Mouse (Mus musculus): ENCODE measurements around the gene 1810043G02Rik.
"Not testable (repeated sequence)": the region's sequence is repeated elsewhere in the genome, so short reads cannot be mapped to it uniquely, and the experiment has no call there.

The 1810043G02Rik gene

GRCm38 (mm10) chr10:77978351-77979350 lies at the start of gene 1810043G02Rik:
Gene 1810043G02Rik, plus strand, starts transcription at chr10:77978524.
- in situ Hi-C loops (cut with MboI; ENCODE audit: low pct_unique_long_range_greater_than_20kb in 1 of 2, low sequenced_read_pairs in 2 of 2, unreplicated experiment in 1 of 2): no loop called here

- in situ Hi-C loops (cut with MboI; ENCODE audit: low pct_unique_long_range_greater_than_20kb in 1 of 2, low sequenced_read_pairs in 2 of 2, unreplicated experiment in 1 of 2): no loop called here
Measured at GRCm38 (mm10) chr10:77939685-77940084, 38.6 kb upstream of the 1810043G02Rik start.

GRCm38 (mm10) chr10:77950468-77950867 lies 27.9 kb upstream of the 1810043G02Rik start:
- in situ Hi-C loops (cut with MboI; ENCODE audit: low pct_unique_long_range_greater_than_20kb in 1 of 2, low sequenced_read_pairs in 2 of 2, unreplicated experiment in 1 of 2): not testable (repeated sequence)

GRCm38 (mm10) chr10:77962725-77963124 lies 15.6 kb upstream of the 1810043G02Rik start:
- in situ Hi-C loops (cut with MboI; ENCODE audit: low pct_unique_long_range_greater_than_20kb in 1 of 2, low sequenced_read_pairs in 2 of 2, unreplicated experiment in 1 of 2): no loop called here

- in situ Hi-C loops (cut with MboI; ENCODE audit: low pct_unique_long_range_greater_than_20kb in 1 of 2, low sequenced_read_pairs in 2 of 2, unreplicated experiment in 1 of 2): no loop called here
Measured at GRCm38 (mm10) chr10:77963971-77964370, 14.4 kb upstream of the 1810043G02Rik start.

GRCm38 (mm10) chr10:77969274-77969972 lies 8.9 kb upstream of the 1810043G02Rik start:
- in situ Hi-C loops (cut with MboI; ENCODE audit: low pct_unique_long_range_greater_than_20kb in 1 of 2, low sequenced_read_pairs in 2 of 2, unreplicated experiment in 1 of 2): no loop called here

- in situ Hi-C loops (cut with MboI; ENCODE audit: low pct_unique_long_range_greater_than_20kb in 1 of 2, low sequenced_read_pairs in 2 of 2, unreplicated experiment in 1 of 2): no loop called here
Measured at GRCm38 (mm10) chr10:77969973-77970325, 8.4 kb upstream of the 1810043G02Rik start.

GRCm38 (mm10) chr10:77970481-77970880 lies 7.8 kb upstream of the 1810043G02Rik start, which contains the start of gene Trpm2:
Gene Trpm2, minus strand, starts transcription at chr10:77970563.
- in situ Hi-C loops (cut with MboI; ENCODE audit: low pct_unique_long_range_greater_than_20kb in 1 of 2, low sequenced_read_pairs in 2 of 2, unreplicated experiment in 1 of 2): no loop called here

GRCm38 (mm10) chr10:77971191-77971590 lies 7.1 kb upstream of the 1810043G02Rik start:
- in situ Hi-C loops (cut with MboI; ENCODE audit: low pct_unique_long_range_greater_than_20kb in 1 of 2, low sequenced_read_pairs in 2 of 2, unreplicated experiment in 1 of 2): no loop called here

- in situ Hi-C loops (cut with MboI; ENCODE audit: low pct_unique_long_range_greater_than_20kb in 1 of 2, low sequenced_read_pairs in 2 of 2, unreplicated experiment in 1 of 2): no loop called here
Measured at GRCm38 (mm10) chr10:77971709-77972553, 6.4 kb upstream of the 1810043G02Rik start.

GRCm38 (mm10) chr10:77974323-77974722 lies 4.0 kb upstream of the 1810043G02Rik start:
- in situ Hi-C loops (cut with MboI; ENCODE audit: low pct_unique_long_range_greater_than_20kb in 1 of 2, low sequenced_read_pairs in 2 of 2, unreplicated experiment in 1 of 2): no loop called here

- in situ Hi-C loops (cut with MboI; ENCODE audit: low pct_unique_long_range_greater_than_20kb in 1 of 2, low sequenced_read_pairs in 2 of 2, unreplicated experiment in 1 of 2): no loop called here
Measured at GRCm38 (mm10) chr10:77974811-77975210, 3.5 kb upstream of the 1810043G02Rik start.

GRCm38 (mm10) chr10:77975653-77976052 lies 2.7 kb upstream of the 1810043G02Rik start:
- in situ Hi-C loops (cut with MboI; ENCODE audit: low pct_unique_long_range_greater_than_20kb in 1 of 2, low sequenced_read_pairs in 2 of 2, unreplicated experiment in 1 of 2): no loop called here

GRCm38 (mm10) chr10:77976458-77977150 lies 1.7 kb upstream of the 1810043G02Rik start:
- in situ Hi-C loops (cut with MboI; ENCODE audit: low pct_unique_long_range_greater_than_20kb in 1 of 2, low sequenced_read_pairs in 2 of 2, unreplicated experiment in 1 of 2): no loop called here

- in situ Hi-C loops (cut with MboI; ENCODE audit: low pct_unique_long_range_greater_than_20kb in 1 of 2, low sequenced_read_pairs in 2 of 2, unreplicated experiment in 1 of 2): no loop called here
Measured at GRCm38 (mm10) chr10:77984660-77985059, 6.3 kb downstream of the 1810043G02Rik start.

GRCm38 (mm10) chr10:77985775-77986174 lies 7.5 kb downstream of the 1810043G02Rik start:
- in situ Hi-C loops (cut with MboI; ENCODE audit: low pct_unique_long_range_greater_than_20kb in 1 of 2, low sequenced_read_pairs in 2 of 2, unreplicated experiment in 1 of 2): no loop called here

GRCm38 (mm10) chr10:77995639-77996038 lies 17.3 kb downstream of the 1810043G02Rik start:
- in situ Hi-C loops (cut with MboI; ENCODE audit: low pct_unique_long_range_greater_than_20kb in 1 of 2, low sequenced_read_pairs in 2 of 2, unreplicated experiment in 1 of 2): no loop called here

GRCm38 (mm10) chr10:78000200-78000599 lies 21.9 kb downstream of the 1810043G02Rik start:
- in situ Hi-C loops (cut with MboI; ENCODE audit: low pct_unique_long_range_greater_than_20kb in 1 of 2, low sequenced_read_pairs in 2 of 2, unreplicated experiment in 1 of 2): loop anchor here in 1 of 2 experiments (10.0 kb wide), 1 partner anchor 165 kb away; the partner anchor contains the start of gene D10Jhu81e
